Mouse (Mus musculus) embryonic facial prominence, embryonic 15.5 days (tissue): ENCODE measurements around the gene Srsf3. TPM values are rescaled to one million over a fixed set of nuclear protein-coding genes. Genes with fewer than 3 reads are reported as not detected.
"Not testable (repeated sequence)": the region's sequence is repeated elsewhere in the genome, so short reads cannot be mapped to it uniquely, and the experiment has no call there.

Experiments
- ATAC-seq: fragments of 200-750 bp; cut with Nextera tagmentation; 2 replicates; pipeline ENCODE4 v1.8.0; 2017; ENCODE audit warnings: low read depth, moderate TSS enrichment; ENCODE audit not compliant: insufficient number of reproducible peaks, low FRiP score, low TSS enrichment
- H3K27ac ChIP-seq: fragments of 300-500 bp; sonication (generic); replicated peaks from 2 replicates; pipeline ENCODE4 v1.5.1; 2015; ENCODE audit warnings: mild to moderate bottlenecking, inconsistent platforms
- H3K27me3 ChIP-seq: fragments of 300-500 bp; sonication (generic); 2 replicates; pipeline ENCODE4 v1.6.1; 2015; ENCODE audit warnings: inconsistent platforms
- H3K36me3 ChIP-seq: fragments of 300-500 bp; sonication (generic); 2 replicates; pipeline ENCODE4 v1.6.1; 2015; ENCODE audit warnings: mild to moderate bottlenecking, inconsistent platforms
- H3K4me1 ChIP-seq: fragments of 300-500 bp; sonication (generic); 2 replicates; pipeline ENCODE4 v1.6.1; 2015; ENCODE audit warnings: inconsistent platforms
- H3K4me2 ChIP-seq: fragments of 300-500 bp; sonication (generic); replicated peaks from 2 replicates; pipeline ENCODE4 v1.6.1; 2015; ENCODE audit warnings: mild to moderate bottlenecking, inconsistent platforms
- H3K4me3 ChIP-seq: fragments of 300-500 bp; sonication (generic); replicated peaks from 2 replicates; pipeline ENCODE4 v1.5.1; 2015; ENCODE audit warnings: mild to moderate bottlenecking, inconsistent platforms
- H3K9ac ChIP-seq: fragments of 300-500 bp; sonication (generic); 2 replicates; pipeline ENCODE4 v1.6.1; 2015; ENCODE audit warnings: inconsistent platforms
- H3K9me3 ChIP-seq: fragments of 300-500 bp; sonication (generic); replicated peaks from 2 replicates; pipeline ENCODE4 v1.6.1; 2016; ENCODE audit warnings: inconsistent platforms
- WGBS: fragments of 180-500 bp; shearing (Covaris S2); methylation state at CpG from one replicate; pipeline ENCODE4 v1.1.7; 2015; 5-methylcytosine and 5-hydroxymethylcytosine counted together
- polyA plus RNA-seq: library from polyadenylated mRNA; unstranded; fragments of >200 nt; fragmentation: Nextera tagmentation; extraction: Ambion mirVana; gene quantifications from 2 replicates; pipeline ENCODE4 v1.2.1, GENCODE M21; 2015

Gene Srsf3
- polyA plus RNA-seq, 1 experiment from 2014 or later: 485 TPM

- Histone ChIP-seq H3K4me3 (no peak overlapping the region), H3K4me2 (no peak overlapping the region), H3K27me3 (no peaks in the 10 kb centered on the region), H3K9me3 (no peaks in the 10 kb centered on the region), H3K9ac (no peak overlapping the region), H3K4me1 (peaks cover 36% of the 10 kb centered on the region), H3K36me3 (no peaks in the 10 kb centered on the region), H3K27ac (no peak overlapping the region)
- 90% methylated on average over 3 of the region's 3 CpGs for WGBS
- no peak for ATAC-seq
Observed at GRCm38 (mm10) chr17:29065971-29066370, 33.5 kb downstream of the Srsf3 start.

- H3K27ac ChIP-seq, H3K27me3 ChIP-seq, H3K9me3 ChIP-seq, H3K9ac ChIP-seq, H3K4me3 ChIP-seq, H3K4me2 ChIP-seq, H3K36me3 ChIP-seq, ATAC-seq: not testable (repeated sequence)
- 86% methylated on average over 3 of the region's 3 CpGs for WGBS
- H3K4me1 ChIP-seq: peaks cover 32% of the 10 kb centered on the region
Observed at GRCm38 (mm10) chr17:29067416-29067815, 35.0 kb downstream of the Srsf3 start.

GRCm38 (mm10) chr17:29067847-29068246, 35.4 kb downstream of the Srsf3 start:
- no peak overlapping the region for H3K4me2 ChIP-seq
- no peak overlapping the region for H3K4me3 ChIP-seq
- no peaks in the 10 kb centered on the region for H3K27me3 ChIP-seq
- ATAC-seq: no peak
- peaks cover 30% of the 10 kb centered on the region for H3K4me1 ChIP-seq
- H3K27ac ChIP-seq: no peak overlapping the region
- no peaks in the 10 kb centered on the region for H3K9me3 ChIP-seq
- WGBS: 44% methylated on average over 5 of the region's 5 CpGs
- no peaks in the 10 kb centered on the region for H3K36me3 ChIP-seq
- no peak overlapping the region for H3K9ac ChIP-seq

- Histone ChIP-seq H3K27ac (peak overlapping the region; percentile 63), H3K4me3 (no peak overlapping the region), H3K4me1 (peaks cover 27% of the 10 kb centered on the region), H3K36me3 (no peaks in the 10 kb centered on the region), H3K9ac (no peak overlapping the region), H3K4me2 (no peak overlapping the region), H3K27me3 (no peaks in the 10 kb centered on the region), H3K9me3 (no peaks in the 10 kb centered on the region)
- WGBS: 58% methylated on average over 10 of the region's 10 CpGs
- ATAC-seq: no peak
Observed at GRCm38 (mm10) chr17:29069063-29069462, 36.6 kb downstream of the Srsf3 start.

GRCm38 (mm10) chr17:29071820-29072219, 39.4 kb downstream of the Srsf3 start:
- Histone ChIP-seq H3K4me2 (no peak overlapping the region), H3K4me1 (peaks cover 21% of the 10 kb centered on the region), H3K9ac (no peak overlapping the region), H3K27me3 (no peaks in the 10 kb centered on the region), H3K9me3 (no peaks in the 10 kb centered on the region), H3K36me3 (no peaks in the 10 kb centered on the region), H3K4me3 (no peak overlapping the region), H3K27ac (no peak overlapping the region)
- 57% methylated on average over 5 of the region's 5 CpGs for WGBS
- no peak for ATAC-seq

GRCm38 (mm10) chr17:29072701-29073307, 40.4 kb downstream of the Srsf3 start:
- no peak; the same call in 1 of the 2 replicates for ATAC-seq

GRCm38 (mm10) chr17:29073313-29073712, 40.9 kb downstream of the Srsf3 start:
- H3K27me3 ChIP-seq: no peaks in the 10 kb centered on the region
- H3K4me3 ChIP-seq: no peak overlapping the region
- WGBS: 44% methylated on average over 5 of the region's 5 CpGs
- H3K9me3 ChIP-seq: no peaks in the 10 kb centered on the region
- H3K9ac ChIP-seq: no peak overlapping the region
- 0 out of 2 replicates have a peak overlapping the region, but pooled peaks have one; percentile 19 for H3K27ac ChIP-seq
- H3K4me1 ChIP-seq: peaks cover 25% of the 10 kb centered on the region
- H3K36me3 ChIP-seq: no peaks in the 10 kb centered on the region
- no peak for ATAC-seq
- no peak overlapping the region for H3K4me2 ChIP-seq

More at GRCm38 (mm10) chr17:29072701-29073307, 40.4 kb downstream of the Srsf3 start:
- Histone ChIP-seq H3K27ac (0 out of 2 replicates have a peak overlapping the region, but pooled peaks have one; percentile 19), H3K9me3 (no peaks in the 10 kb centered on the region), H3K9ac (no peak overlapping the region), H3K27me3 (no peaks in the 10 kb centered on the region), H3K4me2 (no peak overlapping the region), H3K4me1 (peaks cover 21% of the 10 kb centered on the region), H3K36me3 (no peaks in the 10 kb centered on the region), H3K4me3 (no peak overlapping the region)
- WGBS: 17% methylated on average over 11 of the region's 11 CpGs

GRCm38 (mm10) chr17:29074085-29074484, 41.7 kb downstream of the Srsf3 start:
- H3K9ac ChIP-seq: no peak overlapping the region
- no peak overlapping the region for H3K4me2 ChIP-seq
- no peaks in the 10 kb centered on the region for H3K36me3 ChIP-seq
- WGBS: 66% methylated on average over 13 of the region's 13 CpGs
- no peak overlapping the region for H3K4me3 ChIP-seq
- H3K9me3 ChIP-seq: no peaks in the 10 kb centered on the region
- H3K27ac ChIP-seq: no peak overlapping the region
- H3K27me3 ChIP-seq: no peaks in the 10 kb centered on the region
- no peak for ATAC-seq
- peaks cover 28% of the 10 kb centered on the region for H3K4me1 ChIP-seq

- H3K4me2 ChIP-seq: no peak overlapping the region
- H3K4me3 ChIP-seq: no peak overlapping the region
- WGBS: 75% methylated on average over 8 of the region's 8 CpGs
- no peak for ATAC-seq
- no peak overlapping the region for H3K9ac ChIP-seq
- peaks cover 4% of the 10 kb centered on the region for H3K27me3 ChIP-seq
- peaks cover 31% of the 10 kb centered on the region for H3K4me1 ChIP-seq
- no peaks in the 10 kb centered on the region for H3K36me3 ChIP-seq
- H3K27ac ChIP-seq: no peak overlapping the region
- no peaks in the 10 kb centered on the region for H3K9me3 ChIP-seq
Observed at GRCm38 (mm10) chr17:29076235-29076634, 43.8 kb downstream of the Srsf3 start.

- no peaks in the 10 kb centered on the region for H3K9me3 ChIP-seq
- H3K4me1 ChIP-seq: peaks cover 37% of the 10 kb centered on the region
- 0 out of 2 replicates have a peak overlapping the region, but pooled peaks have one; percentile 10 for H3K9ac ChIP-seq
- peak overlapping the region; percentile 33 for H3K4me3 ChIP-seq
- 14% methylated on average over 14 of the region's 14 CpGs for WGBS
- H3K27me3 ChIP-seq: peaks cover 10% of the 10 kb centered on the region
- ATAC-seq: peak; percentile 60; the same call in 1 of the 2 replicates
- H3K36me3 ChIP-seq: no peaks in the 10 kb centered on the region
- H3K4me2 ChIP-seq: peak overlapping the region; percentile 58
- peak overlapping the region; percentile 82 for H3K27ac ChIP-seq
Observed at GRCm38 (mm10) chr17:29077786-29078509, 45.5 kb downstream of the Srsf3 start.

GRCm38 (mm10) chr17:29078519-29079383, 46.3 kb downstream of the Srsf3 start:
- Histone ChIP-seq H3K27ac (peak overlapping the region; percentile 82), H3K9ac (peak overlapping the region; percentile 10; the same call in 1 of the 2 replicates)
- WGBS: 6% methylated on average over 25 of the region's 25 CpGs

More at GRCm38 (mm10) chr17:29078519-29079383, 46.3 kb downstream of the Srsf3 start:
- H3K4me3 ChIP-seq: peak overlapping the region; percentile 33
- peak overlapping the region; percentile 58 for H3K4me2 ChIP-seq
- H3K27me3 ChIP-seq: peaks cover 10% of the 10 kb centered on the region
- no peaks in the 10 kb centered on the region for H3K36me3 ChIP-seq
- H3K9me3 ChIP-seq: no peaks in the 10 kb centered on the region
- H3K4me1 ChIP-seq: peaks cover 29% of the 10 kb centered on the region
- peak; percentile 66; the same call in 1 of the 2 replicates for ATAC-seq
